Mouse (Mus musculus) lung, adult 2 months (tissue): ENCODE data around the gene 4930519G04Rik.

ENCODE experiments used
- CTCF ChIP-seq: fragments of 200-500 bp; IDR thresholded peaks from 2 replicates; pipeline ENCODE4 v1.5.1; 2011; ENCODE audit warnings: mild to moderate bottlenecking, low read length, control low read depth; ENCODE audit not compliant: insufficient read depth
- POLR2A ChIP-seq: fragments of 200-500 bp; IDR thresholded peaks from 2 replicates; pipeline ENCODE4 v1.6.1; 2011; ENCODE audit warnings: low read depth, mild to moderate bottlenecking, control low read depth, low read length, borderline replicate concordance; ENCODE audit errors: extremely low read depth

DNA sequence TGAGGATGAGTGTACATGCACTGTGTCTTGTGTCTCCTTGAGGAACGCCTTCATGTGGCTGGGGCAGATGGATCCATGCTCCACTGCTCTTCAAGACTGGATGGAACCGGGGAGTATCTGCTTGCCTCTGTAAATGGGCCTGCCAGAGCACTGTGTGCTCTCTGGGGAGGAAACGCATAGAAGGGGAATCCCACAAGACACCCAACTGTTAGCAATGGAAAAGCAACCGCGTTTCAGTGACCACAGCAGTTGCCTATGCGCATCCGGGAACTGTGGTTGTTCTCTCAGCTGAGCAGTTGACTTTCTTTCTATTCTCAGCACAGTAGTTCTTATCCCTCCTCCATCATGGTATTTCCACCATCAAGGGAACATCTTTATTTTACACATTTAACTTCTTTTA, 11.3 kb downstream of the 4930519G04Rik start:
- TF ChIP-seq POLR2A (no peak), CTCF (no peak)
